Mouse (Mus musculus) thymus, adult 2 months (tissue): ENCODE results near the gene Fntb.

Source experiments
- CTCF ChIP-seq: fragments of 200-500 bp; IDR thresholded peaks from 2 replicates; pipeline ENCODE4 v1.5.1; 2012; ENCODE audit warnings: mild to moderate bottlenecking, control low read depth, low read length, moderate library complexity, borderline replicate concordance; ENCODE audit not compliant: control insufficient read depth, poor library complexity, insufficient read depth; ENCODE audit errors: extremely low read depth
- POLR2A ChIP-seq: fragments of 200-500 bp; IDR thresholded peaks from 2 replicates; pipeline ENCODE4 v1.6.1; 2012; ENCODE audit warnings: mild to moderate bottlenecking, low read length, control low read depth, moderate library complexity; ENCODE audit not compliant: control insufficient read depth, poor library complexity, insufficient read depth; ENCODE audit errors: extremely low read depth

- TF ChIP-seq POLR2A (no peak), CTCF (no peak)
Observed at GRCm38 (mm10) chr12:76918855-76919254, 153.5 kb downstream of the Fntb start.
